7 mouse cellular contexts compared by ENCODE assay signal in the genomic region with DNA sequence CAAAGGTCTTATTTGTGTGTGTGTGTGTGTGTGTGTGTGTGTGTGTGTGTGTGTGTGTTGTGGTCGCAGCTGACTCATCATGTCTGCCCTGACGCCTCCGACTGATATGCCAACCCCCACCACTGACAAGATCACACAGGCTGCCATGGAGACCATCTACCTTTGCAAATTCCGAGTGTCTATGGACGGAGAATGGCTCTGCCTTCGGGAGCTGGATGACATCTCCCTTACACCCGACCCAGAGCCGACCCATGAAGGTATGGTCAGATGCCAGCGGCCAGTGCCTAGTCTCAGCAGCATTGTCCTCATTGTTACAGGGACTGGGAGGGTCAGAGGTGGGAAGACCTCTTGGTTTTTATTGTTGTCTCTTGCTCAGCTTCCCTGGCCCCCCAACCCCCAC. TPM values are rescaled to one million over a fixed set of nuclear protein-coding genes. Genes with fewer than 3 reads are reported as not detected.
DNase-seq lines count a peak whose midpoint lies in the region; ATAC-seq lines count a peak whose summit lies in the region.

No protein-coding gene starts in this region.

- no peak for DNase-seq in limb, embryonic 10.5 days (ENCODE audit: low spot score)
- DNase-seq in embryo, embryonic 10 days (ENCODE audit: low spot score) = peak; percentile 58
- DNase-seq in neural tube, embryonic 10.5 days (ENCODE audit: extremely low spot score, low spot score) = peak; percentile 38
- no peak for DNase-seq in gastrocnemius, adult 8-10 months (ENCODE audit: low spot score in 2 of 2)

- H3K9ac ChIP-seq in limb, embryonic 12.5 days (replicated peaks) = no peak overlapping the region
- H3K9ac ChIP-seq in hindbrain, embryonic 13.5 days = peak overlapping the region; percentile 91

- peak overlapping the region; percentile 24 for H3K4me2 ChIP-seq in limb, embryonic 12.5 days
- H3K4me2 ChIP-seq in hindbrain, embryonic 13.5 days = peak overlapping the region; percentile 79

- H3K27me3 ChIP-seq in limb, embryonic 12.5 days = no peaks in the 10 kb centered on the region
- no peaks in the 10 kb centered on the region for H3K27me3 ChIP-seq in limb, embryonic 10.5 days (ENCODE audit: low read depth, poor library complexity, severe bottlenecking)
- H3K27me3 ChIP-seq in hindbrain, embryonic 13.5 days = no peaks in the 10 kb centered on the region

- WGBS in limb, embryonic 12.5 days = 81% methylated on average over 9 of the region's 9 CpGs
- WGBS in limb, embryonic 10.5 days = 79% methylated on average over 9 of the region's 9 CpGs
- WGBS in hindbrain, embryonic 13.5 days = 12% methylated on average over 9 of the region's 9 CpGs

- H3K27ac ChIP-seq in limb, embryonic 12.5 days = no peak overlapping the region
- H3K27ac ChIP-seq in limb, embryonic 10.5 days = no peak overlapping the region
- H3K27ac ChIP-seq in hindbrain, embryonic 13.5 days = peak overlapping the region; percentile 84

- peaks cover 41% of the 10 kb centered on the region for H3K4me1 ChIP-seq in limb, embryonic 12.5 days (replicated peaks)
- peaks cover 27% of the 10 kb centered on the region for H3K4me1 ChIP-seq in limb, embryonic 10.5 days
- peaks cover 40% of the 10 kb centered on the region for H3K4me1 ChIP-seq in hindbrain, embryonic 13.5 days (replicated peaks)

- H3K9me3 ChIP-seq in limb, embryonic 12.5 days = no peaks in the 10 kb centered on the region
- no peaks in the 10 kb centered on the region for H3K9me3 ChIP-seq in limb, embryonic 10.5 days (replicated peaks)
- H3K9me3 ChIP-seq in hindbrain, embryonic 13.5 days = no peaks in the 10 kb centered on the region

- no peaks in the 10 kb centered on the region for H3K36me3 ChIP-seq in limb, embryonic 12.5 days
- H3K36me3 ChIP-seq in limb, embryonic 10.5 days = no peaks in the 10 kb centered on the region
- no peaks in the 10 kb centered on the region for H3K36me3 ChIP-seq in hindbrain, embryonic 13.5 days

- no peak for ATAC-seq in limb, embryonic 12.5 days (ENCODE audit: insufficient number of reproducible peaks, insufficient read depth, low FRiP score, low TSS enrichment, low read depth)
- peak; percentile 33 for ATAC-seq in hindbrain, embryonic 13.5 days (ENCODE audit: low FRiP score)
- ATAC-seq in activated CD4-positive, CD25-positive, alpha-beta regulatory T cell, adult 4 months = no peak

- H3K4me3 ChIP-seq in limb, embryonic 12.5 days (replicated peaks) = no peak overlapping the region
- no peak overlapping the region for H3K4me3 ChIP-seq in limb, embryonic 10.5 days
- peak overlapping the region; percentile 83 for H3K4me3 ChIP-seq in hindbrain, embryonic 13.5 days

RNA-seq across cellular contexts. Expression of a gene that starts 19.2 kb away (rescaled TPM):
- polyA plus RNA-seq in limb, embryonic 12.5 days (2016; fragmentation: Nextera tagmentation; extraction: Ambion mirVana) = 13.8 TPM in 2 replicates
- 8.1 and 9.6 TPM in 2 replicates for polyA plus RNA-seq in limb, embryonic 10.5 days (2016; fragmentation: Nextera tagmentation; extraction: Ambion mirVana)
- 299 and 313 TPM in 2 replicates for polyA plus RNA-seq in hindbrain, embryonic 13.5 days (2015; fragmentation: Nextera tagmentation; extraction: Ambion mirVana)
- 1 to 10 TPM; 5.6 to 6.6 (median 6.4) TPM for total RNA-seq in gastrocnemius, adult 8-10 months (2022)
- 1 to 10 TPM; 2.6 to 2.9 TPM for polyA plus RNA-seq in activated CD4-positive, CD25-positive, alpha-beta regulatory T cell, adult 4 months (2017; shearing (Covaris generic))

RNA-seq across cellular contexts. Expression of a gene that starts 29.8 kb away (rescaled TPM):
- 71.1 and 81.0 TPM in 2 replicates for polyA plus RNA-seq in limb, embryonic 12.5 days (2016; fragmentation: Nextera tagmentation; extraction: Ambion mirVana)
- polyA plus RNA-seq in limb, embryonic 10.5 days (2016; fragmentation: Nextera tagmentation; extraction: Ambion mirVana) = 80.2 and 84.7 TPM in 2 replicates
- 57.0 and 57.5 TPM in 2 replicates for polyA plus RNA-seq in hindbrain, embryonic 13.5 days (2015; fragmentation: Nextera tagmentation; extraction: Ambion mirVana)
- total RNA-seq in gastrocnemius, adult 8-10 months (2022) = 10 to 100 TPM; 17.8 to 28.6 (median 23.8) TPM
- polyA plus RNA-seq in activated CD4-positive, CD25-positive, alpha-beta regulatory T cell, adult 4 months (2017; shearing (Covaris generic)) = 100 to 1,000 TPM in 1 of 2 experiments, 10 to 100 TPM in 1; 86.2 to 103 TPM

RNA-seq across cellular contexts. Expression of a gene that starts 56.4 kb away (rescaled TPM):
- polyA plus RNA-seq in limb, embryonic 12.5 days (2016; fragmentation: Nextera tagmentation; extraction: Ambion mirVana) = not detected in 2 replicates
- 0.14 TPM in 1 of 2 replicates, not detected in the other for polyA plus RNA-seq in limb, embryonic 10.5 days (2016; fragmentation: Nextera tagmentation; extraction: Ambion mirVana)
- polyA plus RNA-seq in hindbrain, embryonic 13.5 days (2015; fragmentation: Nextera tagmentation; extraction: Ambion mirVana) = 0.23 and 0.38 TPM in 2 replicates
- total RNA-seq in gastrocnemius, adult 8-10 months (2022) = under 1 TPM; 0.13 to 0.48 (median 0.39) TPM
- polyA plus RNA-seq in activated CD4-positive, CD25-positive, alpha-beta regulatory T cell, adult 4 months (2017; shearing (Covaris generic)) = 10 to 100 TPM in 1 of 2 experiments, under 1 TPM in 1; 0.24 to 55.3 TPM

Comparison
In these comparisons a context has a peak if more than half of its experiments do, and no peak if none do; other contexts are left out.
1. DNase-seq: peak in embryo, embryonic 10 days (single experiment) and neural tube, embryonic 10.5 days (single experiment); none in limb, embryonic 10.5 days (single experiment) and gastrocnemius, adult 8-10 months (0 of 2).
2. RNA of a gene that starts 19.2 kb away (polyA plus RNA-seq): 299 to 313 TPM in hindbrain, embryonic 13.5 days; 13.8 TPM in limb, embryonic 12.5 days, 8.1 to 9.6 TPM in limb, embryonic 10.5 days and 2.6 to 2.9 TPM in activated CD4-positive, CD25-positive, alpha-beta regulatory T cell, adult 4 months; every median in the first group is over 10 times any median in the second.